Mouse (Mus musculus) forebrain, embryonic 16.5 days (tissue): Measurements from ENCODE around the gene Ttc21a. TPM values are rescaled to one million over a fixed set of nuclear protein-coding genes. Genes with fewer than 3 reads are reported as not detected.

Experiments used
- ATAC-seq: fragments of 200-750 bp; cut with Nextera tagmentation; 2 replicates; pipeline ENCODE4 v1.8.0; 2017; ENCODE audit warnings: mild to moderate bottlenecking, moderate library complexity
- H3K27ac ChIP-seq: fragments of 300-500 bp; sonication (generic); 2 replicates; pipeline ENCODE4 v1.5.1; 2014; ENCODE audit warnings: low read length, control low read depth
- H3K27me3 ChIP-seq: fragments of 300-500 bp; sonication (generic); replicated peaks from 2 replicates; pipeline ENCODE4 v1.6.1; 2014; ENCODE audit warnings: low read length; ENCODE audit not compliant: control insufficient read depth, insufficient read depth
- H3K36me3 ChIP-seq: fragments of 300-500 bp; sonication (generic); 2 replicates; pipeline ENCODE4 v1.6.1; 2014; ENCODE audit not compliant: control insufficient read depth, insufficient read depth
- H3K4me1 ChIP-seq: fragments of 300-500 bp; sonication (generic); replicated peaks from 2 replicates; pipeline ENCODE4 v1.6.1; 2014; ENCODE audit warnings: low read length; ENCODE audit not compliant: control insufficient read depth, insufficient read depth
- H3K4me2 ChIP-seq: fragments of 300-500 bp; sonication (generic); 2 replicates; pipeline ENCODE4 v1.6.1; 2014; ENCODE audit warnings: mild to moderate bottlenecking, low read length, control low read depth
- H3K4me3 ChIP-seq: fragments of 300-500 bp; sonication (generic); replicated peaks from 2 replicates; pipeline ENCODE4 v1.5.1; 2014; ENCODE audit warnings: mild to moderate bottlenecking, low read length, control low read depth
- H3K9ac ChIP-seq: fragments of 300-500 bp; sonication (generic); replicated peaks from 2 replicates; pipeline ENCODE4 v1.6.1; 2014; ENCODE audit warnings: low read depth, low read length, control low read depth
- H3K9me3 ChIP-seq: fragments of 300-500 bp; sonication (generic); 2 replicates; pipeline ENCODE4 v1.6.1; 2016; ENCODE audit warnings: low read length; ENCODE audit not compliant: control insufficient read depth
- WGBS: fragments of 180-500 bp; shearing (Covaris S2); extraction: QIAGEN DNeasy Blood & Tissue Kit; methylation state at CpG from one replicate; pipeline ENCODE4 v1.1.7; 2014; 5-methylcytosine and 5-hydroxymethylcytosine counted together
- polyA plus RNA-seq: library from polyadenylated mRNA; unstranded; fragments of >200 nt; fragmentation: Nextera tagmentation; extraction: Ambion mirVana; gene quantifications from 2 replicates; pipeline ENCODE4 v1.2.1, GENCODE M21; 2015

The Ttc21a gene
- polyA plus RNA-seq, 1 experiment from 2014 or later, result 0.76 TPM

DNA sequence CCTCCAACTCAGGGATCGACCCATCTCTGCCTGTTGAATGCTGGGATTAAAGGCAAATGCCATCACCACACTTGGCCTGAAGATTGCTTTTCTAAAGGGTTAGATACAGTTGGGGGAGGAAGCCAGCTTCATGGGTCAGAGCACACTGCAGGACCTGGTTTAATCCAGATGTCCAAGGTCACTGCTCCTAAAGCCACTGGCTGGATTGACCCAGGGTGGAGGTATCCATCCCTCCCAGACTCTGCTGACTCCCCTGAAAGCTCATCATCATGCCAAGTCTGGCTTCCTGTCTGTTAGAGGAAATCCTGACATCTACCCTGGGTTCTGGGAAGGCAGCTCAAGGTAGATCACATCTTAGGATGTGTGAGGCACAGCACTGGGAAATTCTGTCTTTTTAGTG lies 61.4 kb downstream of the Ttc21a start:
- H3K27me3 ChIP-seq, result no peaks in the 10 kb centered on the region
- WGBS, result 77% methylated on average over 1 of the region's 1 CpGs
- no peak overlapping the region for H3K4me2 ChIP-seq
- no peaks in the 10 kb centered on the region for H3K36me3 ChIP-seq
- peaks cover 9% of the 10 kb centered on the region for H3K4me1 ChIP-seq
- no peaks in the 10 kb centered on the region for H3K9me3 ChIP-seq
- H3K27ac ChIP-seq, result no peak overlapping the region
- ATAC-seq, result no peak
- H3K9ac ChIP-seq, result no peak overlapping the region
- H3K4me3 ChIP-seq, result no peak overlapping the region

DNA sequence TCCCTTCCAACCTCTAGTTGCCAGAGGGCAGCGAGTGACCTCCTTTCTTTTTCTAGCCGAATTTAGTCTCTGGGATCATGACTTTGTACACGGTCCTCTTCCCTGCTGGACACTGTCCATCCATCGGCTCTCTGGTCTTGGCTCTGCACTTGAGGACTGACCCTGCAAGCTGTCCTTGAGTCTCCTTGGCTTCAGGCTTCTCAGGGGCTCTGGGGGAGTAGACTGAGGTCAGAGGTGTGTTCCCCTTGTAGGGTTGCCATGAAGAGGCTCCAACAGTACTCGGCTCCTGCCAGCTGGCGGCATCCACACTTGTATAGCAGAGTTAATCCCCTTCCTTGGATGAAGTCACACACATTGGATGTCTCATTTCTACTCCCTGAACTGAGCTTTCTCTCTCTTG lies 62.2 kb downstream of the Ttc21a start:
- H3K4me2 ChIP-seq, result no peak overlapping the region
- H3K27ac ChIP-seq, result no peak overlapping the region
- no peaks in the 10 kb centered on the region for H3K36me3 ChIP-seq
- no peaks in the 10 kb centered on the region for H3K9me3 ChIP-seq
- no peaks in the 10 kb centered on the region for H3K27me3 ChIP-seq
- peaks cover 9% of the 10 kb centered on the region for H3K4me1 ChIP-seq
- 76% methylated on average over 6 of the region's 6 CpGs for WGBS
- no peak overlapping the region for H3K4me3 ChIP-seq
- no peak overlapping the region for H3K9ac ChIP-seq
- ATAC-seq, result no peak

DNA sequence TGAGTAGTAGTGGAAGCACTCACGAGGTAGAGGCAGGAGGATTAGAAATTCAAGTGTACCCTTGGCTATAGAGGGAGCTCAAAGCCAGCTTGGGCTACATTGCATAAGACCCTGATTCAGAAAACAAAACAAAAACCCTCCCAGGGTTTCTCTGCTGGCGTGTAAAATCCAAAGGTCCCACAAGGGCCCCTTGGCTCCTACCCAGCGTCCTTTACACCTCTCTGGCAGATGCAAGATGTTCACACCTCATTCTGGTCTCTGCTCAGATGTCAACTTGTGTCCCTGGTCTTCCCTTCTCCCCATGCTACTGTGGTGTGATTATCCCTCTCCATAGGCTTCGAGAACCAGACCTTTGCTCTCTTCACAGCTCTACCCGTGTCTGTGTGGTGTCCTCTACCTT lies 63.4 kb downstream of the Ttc21a start:
- Histone ChIP-seq H3K4me3 (no peak overlapping the region), H3K36me3 (no peaks in the 10 kb centered on the region), H3K4me1 (peaks cover 9% of the 10 kb centered on the region), H3K9me3 (no peaks in the 10 kb centered on the region), H3K27ac (no peak overlapping the region), H3K27me3 (no peaks in the 10 kb centered on the region), H3K4me2 (no peak overlapping the region), H3K9ac (no peak overlapping the region)
- no peak for ATAC-seq
- WGBS, result 74% methylated on average over 5 of the region's 5 CpGs

DNA sequence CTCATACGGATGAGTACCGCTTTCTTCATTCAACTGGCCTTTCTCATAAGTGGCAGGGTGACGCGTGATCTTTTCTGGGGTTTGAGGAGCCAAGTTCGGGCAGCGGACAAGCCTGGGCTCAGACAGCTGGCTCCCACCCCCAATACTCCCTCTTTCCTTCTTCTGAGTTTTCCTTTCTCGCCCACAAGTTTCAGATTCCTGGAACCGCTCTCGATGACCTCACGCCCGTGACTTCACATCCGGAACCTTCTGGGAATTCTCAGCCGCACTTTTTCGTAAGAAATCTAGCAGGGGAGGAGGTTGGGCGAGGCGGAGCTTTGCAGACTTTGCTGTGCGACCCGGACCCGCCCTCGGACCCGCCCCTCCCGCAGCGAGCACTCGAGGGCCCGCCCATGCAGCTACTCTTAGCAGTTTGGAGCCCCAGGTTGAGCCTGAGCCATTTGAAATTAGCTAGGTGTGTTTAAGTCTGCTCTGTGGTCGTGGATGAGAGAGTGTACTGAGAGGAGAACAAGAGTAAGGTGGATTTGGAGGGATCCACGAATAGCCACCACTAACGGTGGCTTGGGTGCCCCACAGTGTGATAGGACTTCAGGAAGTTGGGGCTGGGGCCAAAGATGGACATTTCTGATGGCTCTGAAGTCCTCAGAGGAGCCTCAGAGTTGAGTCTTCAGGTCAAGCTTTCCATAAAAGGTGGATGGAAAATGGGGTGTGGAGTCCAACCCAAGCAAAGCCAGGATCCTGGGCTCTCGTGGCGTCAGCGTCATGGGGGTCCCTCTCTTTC lies 64.7 kb downstream of the Ttc21a start:
- H3K27me3 ChIP-seq, result no peaks in the 10 kb centered on the region
- H3K4me1 ChIP-seq, result peaks cover 9% of the 10 kb centered on the region
- WGBS, result 11% methylated on average over 31 of the region's 31 CpGs
- no peaks in the 10 kb centered on the region for H3K9me3 ChIP-seq
- ATAC-seq, result peak; percentile 77
- no peaks in the 10 kb centered on the region for H3K36me3 ChIP-seq
- no peak overlapping the region for H3K27ac ChIP-seq
- peak overlapping the region; percentile 44 for H3K9ac ChIP-seq
- peak overlapping the region; percentile 61 for H3K4me2 ChIP-seq
- H3K4me3 ChIP-seq, result peak overlapping the region; percentile 36

DNA sequence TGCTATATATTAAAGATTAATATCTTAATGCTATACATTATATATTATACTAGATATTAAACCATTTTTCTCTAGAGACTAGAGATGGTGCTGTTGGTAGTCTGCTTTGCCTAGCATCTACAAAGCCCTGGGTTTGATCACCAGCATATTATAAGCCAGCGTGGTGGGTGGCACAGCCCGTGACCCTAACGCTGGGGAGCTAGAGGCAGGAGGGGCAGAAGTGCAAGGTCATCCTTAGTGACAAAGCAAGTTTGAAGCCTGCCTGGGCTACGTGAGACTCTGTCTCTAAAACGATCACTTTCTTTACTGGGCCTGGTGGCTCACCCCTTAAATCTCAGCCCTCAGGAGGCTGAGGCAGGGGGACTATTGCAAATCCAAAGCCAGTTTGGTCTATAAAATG lies 65.5 kb downstream of the Ttc21a start:
- Histone ChIP-seq H3K4me1 (peaks cover 9% of the 10 kb centered on the region), H3K9me3 (no peaks in the 10 kb centered on the region), H3K4me2 (no peak overlapping the region), H3K9ac (no peak overlapping the region), H3K4me3 (no peak overlapping the region), H3K27ac (no peak overlapping the region), H3K27me3 (no peaks in the 10 kb centered on the region), H3K36me3 (no peaks in the 10 kb centered on the region)
- no peak for ATAC-seq
- WGBS, result 83% methylated on average over 5 of the region's 5 CpGs

DNA sequence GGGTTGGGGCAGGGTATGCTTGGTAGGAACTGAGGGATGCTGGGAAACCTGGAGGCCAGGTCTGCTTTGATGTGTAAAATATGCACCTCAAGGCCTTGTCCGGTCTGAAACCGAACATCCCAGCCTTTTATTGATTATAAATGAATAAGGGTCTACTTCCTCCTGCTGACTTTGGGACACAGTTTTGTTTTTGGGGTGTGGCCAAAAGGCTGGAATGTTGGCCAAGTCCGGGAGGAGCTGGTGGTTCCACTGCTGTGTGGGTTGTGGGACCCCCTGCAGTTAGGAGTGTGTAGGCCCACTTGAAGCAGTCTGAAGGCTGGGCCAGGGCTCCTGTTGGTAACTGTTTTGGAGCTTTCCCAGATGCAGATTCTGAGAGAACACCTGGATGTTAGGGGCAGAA lies 68.5 kb downstream of the Ttc21a start:
- no peak overlapping the region for H3K27ac ChIP-seq
- no peak for ATAC-seq
- H3K4me2 ChIP-seq, result no peak overlapping the region
- H3K9me3 ChIP-seq, result no peaks in the 10 kb centered on the region
- H3K36me3 ChIP-seq, result no peaks in the 10 kb centered on the region
- H3K27me3 ChIP-seq, result no peaks in the 10 kb centered on the region
- H3K9ac ChIP-seq, result no peak overlapping the region
- no peak overlapping the region for H3K4me3 ChIP-seq
- peaks cover 14% of the 10 kb centered on the region for H3K4me1 ChIP-seq
- 64% methylated on average over 3 of the region's 3 CpGs for WGBS

DNA sequence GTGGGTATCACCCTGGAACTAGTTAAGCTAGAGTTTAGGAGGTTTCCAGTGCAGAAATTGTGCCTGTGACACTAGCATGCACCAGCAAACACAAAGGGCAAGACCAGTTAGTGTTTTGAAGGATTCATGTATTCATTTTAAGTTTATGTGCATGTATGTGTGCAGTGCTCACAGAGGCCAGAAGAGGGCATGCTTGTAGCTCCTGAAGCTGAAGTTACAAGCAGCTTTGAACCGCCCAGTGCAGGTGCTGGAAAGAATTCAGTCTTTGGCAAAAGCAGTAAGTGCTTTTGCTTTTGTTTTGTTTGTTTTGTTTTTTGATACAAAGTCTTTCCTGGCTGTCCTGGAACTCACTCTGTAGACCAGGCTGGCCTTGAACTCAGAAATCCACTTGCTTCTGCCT lies 70.4 kb downstream of the Ttc21a start:
- H3K4me3 ChIP-seq, result no peak overlapping the region
- no peaks in the 10 kb centered on the region for H3K27me3 ChIP-seq
- ATAC-seq, result no peak
- no peak overlapping the region for H3K27ac ChIP-seq
- no peaks in the 10 kb centered on the region for H3K36me3 ChIP-seq
- H3K9me3 ChIP-seq, result no peaks in the 10 kb centered on the region
- peaks cover 13% of the 10 kb centered on the region for H3K4me1 ChIP-seq
- H3K4me2 ChIP-seq, result no peak overlapping the region
- WGBS, result 96% methylated on average over 1 of the region's 1 CpGs
- no peak overlapping the region for H3K9ac ChIP-seq

DNA sequence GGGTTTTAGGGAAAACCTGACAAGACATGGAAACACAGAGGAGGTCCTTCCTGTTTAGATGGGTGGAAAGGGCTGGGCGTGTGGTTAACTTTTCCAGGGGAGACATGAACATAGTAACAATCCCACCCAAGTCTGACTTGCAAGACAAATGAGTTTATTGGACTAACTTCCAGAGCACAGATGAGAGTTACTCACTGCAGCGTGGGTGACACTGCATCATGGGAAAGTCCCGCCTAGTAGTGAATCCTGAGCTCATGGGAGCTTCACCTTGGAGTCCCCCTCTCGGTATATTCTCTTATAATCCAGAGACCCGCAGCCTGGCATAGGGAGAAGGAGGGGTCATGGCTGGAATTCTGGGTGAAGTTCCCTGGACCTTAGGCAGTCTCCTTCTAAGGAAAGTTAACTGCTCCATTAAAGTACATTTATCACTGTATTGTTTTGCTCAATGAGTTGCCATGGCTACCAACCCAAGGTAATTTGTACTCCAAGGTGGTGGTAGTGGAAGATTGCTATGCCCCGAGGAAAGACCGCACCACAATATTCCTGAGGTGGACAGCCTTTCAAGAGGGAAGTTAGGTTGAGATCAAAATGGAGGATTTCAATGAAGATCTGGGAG lies 71.9 kb downstream of the Ttc21a start:
- no peak for ATAC-seq
- Histone ChIP-seq H3K27me3 (no peaks in the 10 kb centered on the region), H3K4me1 (peaks cover 13% of the 10 kb centered on the region), H3K36me3 (no peaks in the 10 kb centered on the region), H3K4me3 (no peak overlapping the region), H3K9me3 (no peaks in the 10 kb centered on the region), H3K9ac (no peak overlapping the region), H3K27ac (no peak overlapping the region), H3K4me2 (no peak overlapping the region)
- WGBS, result 83% methylated on average over 7 of the region's 7 CpGs

DNA sequence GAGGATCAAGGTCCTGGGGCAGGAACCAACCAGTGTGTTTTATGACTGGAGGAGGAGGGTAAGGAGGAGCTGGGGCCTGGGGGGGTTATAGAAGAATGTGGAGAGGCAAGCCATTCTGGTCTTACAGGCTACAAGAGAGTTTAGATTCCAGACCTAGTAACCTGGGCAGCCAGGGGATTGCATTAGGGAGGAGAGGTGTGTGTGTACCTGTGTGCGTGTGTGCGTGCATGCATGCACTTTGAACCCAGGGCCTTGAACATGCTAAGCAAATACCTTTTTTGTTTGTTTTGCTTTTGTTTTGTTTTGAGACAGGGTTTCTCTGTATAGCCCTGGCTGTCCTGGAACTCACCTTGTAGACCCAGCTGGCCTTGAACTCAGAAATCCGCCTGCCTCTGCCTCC lies 72.5 kb downstream of the Ttc21a start:
- Histone ChIP-seq H3K4me2 (no peak overlapping the region), H3K4me3 (no peak overlapping the region), H3K27me3 (no peaks in the 10 kb centered on the region), H3K27ac (no peak overlapping the region), H3K4me1 (peaks cover 13% of the 10 kb centered on the region), H3K9ac (no peak overlapping the region), H3K36me3 (no peaks in the 10 kb centered on the region), H3K9me3 (no peaks in the 10 kb centered on the region)
- ATAC-seq, result no peak
- WGBS, result 96% methylated on average over 3 of the region's 3 CpGs
